31 mouse cellular contexts compared by ENCODE assay signal in the genomic region with DNA sequence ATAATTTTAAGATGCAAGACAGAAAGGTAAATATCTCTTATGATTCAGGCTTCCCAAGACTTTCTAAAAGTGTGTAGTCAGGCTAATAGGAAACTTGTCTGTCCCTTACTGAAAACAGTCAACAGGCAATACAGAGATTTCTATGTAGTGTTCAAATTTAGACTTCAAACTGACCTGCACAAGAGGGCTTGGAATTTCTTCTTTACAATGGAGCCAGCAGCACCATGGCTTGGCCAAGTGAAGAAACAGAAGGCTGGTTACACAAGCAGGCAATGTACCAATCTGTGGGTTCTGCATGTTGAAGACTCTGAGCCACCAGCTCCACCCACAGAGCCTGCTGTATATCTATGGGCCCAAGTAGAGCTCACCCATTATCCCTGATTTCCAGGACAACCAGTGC. TPM values are rescaled to one million over a fixed set of nuclear protein-coding genes. Genes with fewer than 3 reads are reported as not detected.
DNase-seq lines count a peak whose midpoint lies in the region; ATAC-seq lines count a peak whose summit lies in the region.
"Had no signal": no experiment of that assay in that cellular context is flagged by ENCODE, and none has a peak within 500 bp of the region (broad histone marks: within the 10 kb centered on the region; RNA-seq: fewer than 3 reads in every experiment).

Gene Ear6, plus strand, starts transcription at position 301 of the 400 bp plus-strand sequence.

- H3K27ac ChIP-seq in liver, embryonic 16.5 days (ENCODE audit: low read length), result no peak within 1 kb of the TSS
- no peak within 1 kb of the TSS for H3K27ac ChIP-seq in liver, embryonic 11.5 days (ENCODE audit: low read depth, low read length)
- H3K27ac ChIP-seq: embryonic facial prominence, embryonic 12.5 days; embryonic facial prominence, embryonic 15.5 days; forebrain, embryonic 12.5 days; forebrain, embryonic 15.5 days; heart, adult 2 months; heart, embryonic 10.5 days; heart, embryonic 13.5 days; hindbrain, embryonic 14.5 days had no signal

- H3K4me3 ChIP-seq in liver, embryonic 16.5 days (ENCODE audit: low read depth, low read length), result no peak within 1 kb of the TSS
- no peak within 1 kb of the TSS for H3K4me3 ChIP-seq in liver, embryonic 11.5 days (ENCODE audit: low read depth, low read length)
- H3K4me3 ChIP-seq: embryonic facial prominence, embryonic 12.5 days; embryonic facial prominence, embryonic 15.5 days; erythroblast, embryonic 14.5 days; forebrain, embryonic 12.5 days; forebrain, embryonic 15.5 days; heart, adult 2 months; heart, embryonic 10.5 days; heart, embryonic 13.5 days had no signal

- no peaks in the 10 kb centered on the region for H3K36me3 ChIP-seq in liver, embryonic 16.5 days (ENCODE audit: control insufficient read depth, insufficient read depth)
- H3K36me3 ChIP-seq in liver, embryonic 11.5 days (ENCODE audit: control insufficient read depth, insufficient read depth, low read length), result no peaks in the 10 kb centered on the region
- H3K36me3 ChIP-seq: embryonic facial prominence, embryonic 12.5 days; embryonic facial prominence, embryonic 15.5 days; forebrain, embryonic 12.5 days; forebrain, embryonic 15.5 days; heart, embryonic 10.5 days; heart, embryonic 13.5 days had no signal

- ATAC-seq in liver, embryonic 16.5 days (ENCODE audit: low read depth), result no peak
- ATAC-seq in liver, embryonic 11.5 days (replicated peaks; ENCODE audit: low FRiP score), result no peak
- no peak for ATAC-seq in megakaryocyte, adult 5-6 weeks (ENCODE audit: poor library complexity, severe bottlenecking)
- ATAC-seq: activated CD4-positive, CD25-positive, alpha-beta regulatory T cell, adult 4 months; forebrain, embryonic 15.5 days had no signal

- no peaks in the 10 kb centered on the region for H3K4me1 ChIP-seq in liver, embryonic 16.5 days (ENCODE audit: control insufficient read depth, low read depth, low read length)
- no peaks in the 10 kb centered on the region for H3K4me1 ChIP-seq in liver, embryonic 11.5 days (replicated peaks; ENCODE audit: control insufficient read depth, insufficient read depth, low read length)
- H3K4me1 ChIP-seq: embryonic facial prominence, embryonic 12.5 days; embryonic facial prominence, embryonic 15.5 days; forebrain, embryonic 12.5 days; forebrain, embryonic 15.5 days; heart, embryonic 10.5 days; heart, embryonic 13.5 days had no signal

- H3K9ac ChIP-seq in liver, embryonic 16.5 days (ENCODE audit: low read depth, low read length), result no peak within 1 kb of the TSS
- no peak within 1 kb of the TSS for H3K9ac ChIP-seq in liver, embryonic 11.5 days (ENCODE audit: low read depth, low read length)
- H3K9ac ChIP-seq: embryonic facial prominence, embryonic 12.5 days; embryonic facial prominence, embryonic 15.5 days; forebrain, embryonic 12.5 days; forebrain, embryonic 15.5 days; heart, embryonic 13.5 days; hindbrain, embryonic 14.5 days had no signal

- no peaks in the 10 kb centered on the region for H3K27me3 ChIP-seq in liver, embryonic 16.5 days (ENCODE audit: control insufficient read depth, insufficient read depth, low read depth, low read length)
- no peaks in the 10 kb centered on the region for H3K27me3 ChIP-seq in liver, embryonic 11.5 days (replicated peaks; ENCODE audit: control insufficient read depth, insufficient read depth, low read length)
- H3K27me3 ChIP-seq: embryonic facial prominence, embryonic 12.5 days; embryonic facial prominence, embryonic 15.5 days; forebrain, embryonic 12.5 days; forebrain, embryonic 15.5 days; heart, embryonic 13.5 days had no signal

- H3K4me2 ChIP-seq in liver, embryonic 16.5 days (ENCODE audit: low read depth, low read length), result no peak within 1 kb of the TSS
- no peak within 1 kb of the TSS for H3K4me2 ChIP-seq in liver, embryonic 11.5 days
- H3K4me2 ChIP-seq: embryonic facial prominence, embryonic 12.5 days; embryonic facial prominence, embryonic 15.5 days; forebrain, embryonic 12.5 days; forebrain, embryonic 15.5 days; heart, embryonic 13.5 days; hindbrain, embryonic 14.5 days had no signal

- H3K9me3 ChIP-seq in liver, embryonic 16.5 days (replicated peaks; ENCODE audit: control insufficient read depth, low read length), result no peaks in the 10 kb centered on the region
- no peaks in the 10 kb centered on the region for H3K9me3 ChIP-seq in liver, embryonic 11.5 days (ENCODE audit: control insufficient read depth, low read length)
- H3K9me3 ChIP-seq: embryonic facial prominence, embryonic 12.5 days; embryonic facial prominence, embryonic 15.5 days; forebrain, embryonic 12.5 days; forebrain, embryonic 15.5 days; heart, embryonic 10.5 days; heart, embryonic 13.5 days had no signal

- peak; percentile 13 for DNase-seq in layer of hippocampus, adult 9-11 months
- no peak for DNase-seq in layer of hippocampus, adult 8-10 months (ENCODE audit: low spot score in 2 of 2)
- no peak for DNase-seq in liver, embryonic 11.5 days (ENCODE audit: low spot score)
- DNase-seq in adipocyte (ENCODE audit: low spot score), result peak; percentile 2
- no peak for DNase-seq in urinary bladder, postnatal 25 days (ENCODE audit: low spot score)
- DNase-seq: adrenal gland, postnatal 10 days; adrenal gland, postnatal 36 days; cerebellum, adult 11 months; cerebellum, adult 2 months; cerebellum, adult 9-11 months; cerebellum, postnatal 25 days; gastrocnemius, postnatal 10 days; gastrocnemius, postnatal 36 days; heart, adult 2 months; heart, postnatal 14 days; heart, postnatal 4 days had no signal

RNA-seq across cellular contexts. Expression of gene Ear6, which starts in this region (rescaled TPM):
- not detected for total RNA-seq in layer of hippocampus, adult 8-10 months (2022)
- 13.2 and 14.6 TPM in 2 replicates for polyA plus RNA-seq in liver, embryonic 16.5 days (2015; fragmentation: Nextera tagmentation; extraction: Ambion mirVana)
- 7.6 and 13.2 TPM in 2 replicates for polyA plus RNA-seq in liver, embryonic 11.5 days (2014; fragmentation: Nextera tagmentation; extraction: Ambion mirVana)
- 69.3 and 75.6 TPM in 2 replicates for total RNA-seq in megakaryocyte, adult 5-6 weeks (2015)
- total RNA-seq in megakaryocyte, adult 5-6 weeks (2017), result 89.1 and 124 TPM in 2 replicates
- total RNA-seq: adrenal gland, adult 18-20 months; adrenal gland, postnatal 36 days; ES-E14; gastrocnemius, postnatal 10 days; gastrocnemius, postnatal 36 days; heart, adult 2 months; heart, postnatal 14 days; heart, postnatal 4 days had no signal
- polyA plus RNA-seq: activated CD4-positive, CD25-positive, alpha-beta regulatory T cell, adult 4 months; cerebellum, adult 2 months; embryonic facial prominence, embryonic 12.5 days; embryonic facial prominence, embryonic 15.5 days; erythroblast, embryonic 14.5 days; forebrain, embryonic 12.5 days; forebrain, embryonic 15.5 days; heart, adult 2 months; heart, embryonic 10.5 days; heart, embryonic 13.5 days; heart, embryonic 16.5 days; hindbrain, embryonic 11.5 days; hindbrain, embryonic 14.5 days had no signal

Comparison
In these comparisons a context has a peak if more than half of its experiments do, and no peak if none do; other contexts are left out.
1. RNA of gene Ear6 (total RNA-seq): 69.3 to 124 TPM in megakaryocyte, adult 5-6 weeks; not detected in layer of hippocampus, adult 8-10 months; every median in the first group is over 10 times any median in the second.
2. DNase-seq: peak in layer of hippocampus, adult 9-11 months (single experiment) and adipocyte (single experiment); none in layer of hippocampus, adult 8-10 months (0 of 2), liver, embryonic 11.5 days (single experiment) and urinary bladder, postnatal 25 days (single experiment).